Mouse (Mus musculus): ENCODE measurements at regions not wholly inside any gene's neighbourhood (a gene's known extent, or its start where the extent isn't known, plus 50 kb on each side); places are given as distances from the start of the nearest gene placed in this dataset.

DNA sequence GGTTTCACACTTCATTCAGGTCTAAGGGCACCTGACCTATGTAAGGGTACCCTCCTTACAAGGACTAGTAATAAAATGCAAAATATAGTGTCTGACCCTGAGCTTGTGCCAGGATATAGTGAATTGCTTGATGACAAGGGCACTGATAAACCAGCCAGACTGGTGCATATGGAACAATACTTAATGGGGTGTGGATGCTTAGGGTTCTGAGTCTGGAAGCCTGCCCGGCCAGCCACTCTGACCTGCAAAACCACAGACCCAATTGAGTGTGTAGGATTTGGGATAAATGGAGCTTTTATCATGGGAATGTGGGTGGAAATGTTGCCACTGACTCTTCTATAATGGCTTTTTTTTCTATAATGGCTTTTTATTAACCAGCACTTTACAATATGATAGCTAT, 1838.7 kb upstream of the Dsel start:
- DNase-seq, result no peak

DNA sequence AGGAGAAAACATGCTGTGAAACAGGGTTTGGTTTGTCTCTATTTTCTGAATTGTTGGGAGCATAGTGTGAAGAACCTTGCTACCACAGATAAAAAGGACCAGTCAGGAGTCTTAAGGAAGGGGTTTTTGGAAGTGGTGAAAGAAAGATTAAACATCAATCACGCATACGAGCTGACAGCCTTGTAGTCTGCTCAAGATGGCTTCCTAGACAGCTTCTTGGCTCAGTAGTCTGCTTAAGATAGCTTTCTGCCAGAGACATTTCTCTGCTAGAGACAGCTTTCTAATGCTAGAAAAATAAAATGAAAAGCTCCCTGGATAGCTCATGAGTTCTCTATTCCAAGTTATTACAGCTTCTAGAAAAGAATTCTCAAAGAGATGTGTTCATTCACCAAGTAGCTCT, 1823.9 kb upstream of the Dsel start:
- no peak for DNase-seq

DNA sequence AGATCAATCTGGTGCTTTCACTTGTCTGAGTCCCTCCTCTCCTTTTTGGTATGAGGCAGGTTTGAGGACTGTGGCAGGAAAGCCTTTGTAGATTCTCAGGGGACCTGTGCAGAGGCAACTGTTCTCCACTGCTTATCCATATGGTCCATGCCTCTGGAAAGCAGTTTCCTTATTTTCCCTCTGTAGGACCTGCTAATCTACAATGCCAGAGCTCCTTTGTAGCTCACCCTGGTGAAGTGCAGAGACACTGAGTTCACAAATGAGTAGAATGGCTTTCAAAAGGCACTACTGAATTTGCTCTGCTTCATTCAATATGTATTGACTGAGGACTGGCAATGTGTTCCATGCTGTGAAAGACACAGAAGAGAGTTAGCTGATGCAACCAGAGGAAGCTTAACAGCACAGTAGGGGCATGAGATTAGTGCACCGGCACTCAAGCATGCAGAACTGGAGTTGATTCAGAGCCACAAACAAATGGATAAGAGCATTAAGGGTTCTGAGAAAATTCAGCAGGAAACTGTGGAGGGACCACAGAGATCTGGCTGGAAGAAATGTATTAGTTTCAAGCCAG, 1811.7 kb upstream of the Dsel start:
- DNase-seq, result peak; percentile 21 to 74

DNA sequence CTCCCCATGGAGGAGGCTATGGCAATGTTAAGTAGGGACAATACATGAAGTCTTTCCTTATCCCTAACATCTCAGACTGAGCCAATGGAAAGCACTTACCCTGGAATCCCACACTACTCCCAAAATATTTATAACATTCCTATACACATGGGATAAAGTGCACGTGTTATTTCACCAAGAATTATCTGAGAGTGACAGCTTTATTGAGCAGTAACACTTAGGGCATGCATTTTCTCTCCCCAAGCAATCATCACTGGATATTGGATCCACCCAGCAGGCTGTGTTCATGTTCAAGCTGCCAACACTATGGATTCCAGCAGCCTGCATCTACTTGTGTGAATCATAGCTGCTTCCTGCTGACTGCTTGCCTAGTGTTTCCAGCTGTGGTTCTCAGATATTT, 1766.2 kb upstream of the Dsel start:
- no peak for DNase-seq
